Mouse (Mus musculus) embryonic fibroblast, embryonic 13.5 days (primary cell): Measurements from ENCODE around the gene Gps2.

Experiments
- CTCF ChIP-seq: IDR thresholded peaks from 2 replicates; pipeline ENCODE4 v1.5.1; 2011; ENCODE audit warnings: mild to moderate bottlenecking, control low read depth, low read length, moderate library complexity, borderline replicate concordance; ENCODE audit not compliant: insufficient read depth
- POLR2A ChIP-seq: IDR thresholded peaks from 2 replicates; pipeline ENCODE4 v1.6.1; 2011; ENCODE audit warnings: low read depth, mild to moderate bottlenecking, control low read depth, low read length, moderate library complexity

DNA sequence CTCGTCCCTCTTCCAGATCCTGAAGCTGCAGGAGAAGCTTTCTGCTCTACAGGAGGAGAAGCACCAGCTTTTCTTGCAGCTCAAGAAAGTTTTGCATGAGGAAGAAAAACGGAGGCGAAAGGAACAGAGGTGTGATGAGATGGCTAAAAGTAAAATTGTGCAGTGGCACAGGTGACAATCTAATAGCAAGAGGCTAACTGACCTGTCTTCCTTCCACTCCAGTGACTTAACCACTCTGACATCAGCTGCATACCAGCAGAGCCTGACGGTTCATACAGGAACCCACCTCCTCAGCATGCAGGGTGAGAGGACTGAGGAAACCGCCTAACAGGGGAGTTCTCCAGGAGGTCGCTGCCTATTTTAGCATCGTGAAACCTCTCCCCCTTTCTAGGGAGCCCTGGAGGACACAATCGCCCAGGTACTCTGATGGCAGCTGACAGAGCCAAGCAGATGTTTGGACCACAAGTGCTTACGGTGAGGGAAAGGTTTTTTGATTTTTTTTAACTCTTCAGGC lies 1.3 kb downstream of the Gps2 start:
- no peak for TF ChIP-seq CTCF
- no peak for TF ChIP-seq POLR2A
